Mouse (Mus musculus) megakaryocyte, adult 5-6 weeks (primary cell): ENCODE measurements around the gene Scamp5. TPM values are rescaled to one million over a fixed set of nuclear protein-coding genes. Genes with fewer than 3 reads are reported as not detected.
A peak's percentile ranks its signal among the peaks of the same experiment; 100 is the strongest.

Experiments
- ATAC-seq: 2 replicates; pipeline ENCODE4 v1.8.0; 2016; ENCODE audit warnings: mild to moderate bottlenecking, inconsistent platforms; ENCODE audit not compliant: poor library complexity, severe bottlenecking
- total RNA-seq, 2 experiments: library from RNA; stranded (forward) in 1 of 2; stranded (reverse) in 1 of 2; fragments of 153-499, 151-499 nt in 1 of 2; fragments of 221-1000, 200-1000 nt in 1 of 2; gene quantifications; 2 replicates each; pipeline versions ENCODE4 v1.2.3 to v1.2.4; 2015 to 2017

The Scamp5 gene
- total RNA-seq (2015), result 0.30 and 0.33 TPM in 2 replicates
- total RNA-seq (2017), result 0.04 and 0.28 TPM in 2 replicates

GRCm38 (mm10) chr9:57467896-57468549 lies at the start of gene Scamp5:
Gene Scamp5 (minus strand): TSS chr9:57468060.
- ATAC-seq, result peak; percentile 80

DNA sequence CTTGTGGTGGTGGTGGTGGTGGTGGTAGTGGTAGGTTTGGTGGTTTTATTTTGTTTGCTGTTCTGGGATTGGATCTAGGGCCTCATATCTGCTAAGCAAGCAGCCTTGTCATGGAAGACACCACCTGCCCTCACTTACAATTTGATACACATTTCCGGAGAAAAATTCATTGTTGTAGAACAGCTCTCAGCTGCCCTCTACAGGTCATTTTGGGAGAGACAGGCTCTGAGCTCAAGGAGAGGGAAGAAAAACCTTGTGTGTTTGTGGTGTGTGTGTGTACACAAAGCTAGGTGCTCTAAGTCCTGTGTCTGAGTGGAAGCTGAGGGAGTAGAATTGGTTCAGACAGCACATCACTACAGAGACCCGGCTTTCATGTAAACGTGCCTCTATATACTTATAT lies 49.3 kb upstream of the Scamp5 start:
- ATAC-seq, result peak; percentile 41; the same call in 1 of the 2 replicates

- no peak for ATAC-seq
Observed at GRCm38 (mm10) chr9:57510577-57510976, 42.7 kb upstream of the Scamp5 start.

- ATAC-seq, result peak; percentile 51
Observed at GRCm38 (mm10) chr9:57505700-57506099, 37.8 kb upstream of the Scamp5 start.

DNA sequence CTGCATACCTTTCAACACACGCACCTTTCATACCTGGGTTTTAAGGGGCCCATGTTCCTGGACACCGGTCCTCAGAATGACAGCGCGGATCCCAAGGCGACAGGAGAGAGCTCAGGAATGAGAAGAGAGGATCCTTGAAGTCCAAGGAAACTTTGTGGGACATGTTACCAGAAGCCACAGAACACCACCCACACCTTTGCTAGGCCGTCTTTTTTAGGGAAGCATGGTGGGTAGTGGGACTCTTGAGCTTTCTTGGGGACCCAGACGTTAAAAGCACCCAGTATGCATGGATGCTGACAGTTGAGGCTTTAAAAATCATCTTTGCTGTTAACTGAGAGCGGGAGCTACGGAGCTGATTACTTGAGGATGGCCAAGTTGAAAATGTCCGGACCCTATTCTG lies 37.0 kb upstream of the Scamp5 start:
- ATAC-seq, result no peak

GRCm38 (mm10) chr9:57504381-57504700 lies 36.5 kb upstream of the Scamp5 start:
- ATAC-seq, result peak; percentile 84

GRCm38 (mm10) chr9:57503622-57504380 lies 35.9 kb upstream of the Scamp5 start, which contains the start of gene Rpp25:
Gene Rpp25 (plus strand): TSS chr9:57504026.
- no peak; the same call in 1 of the 2 replicates for ATAC-seq

- no peak for ATAC-seq
Observed at GRCm38 (mm10) chr9:57502911-57503621, 35.2 kb upstream of the Scamp5 start.

- ATAC-seq, result no peak
Observed at GRCm38 (mm10) chr9:57501861-57502260, 34.0 kb upstream of the Scamp5 start.

- no peak for ATAC-seq
Observed at GRCm38 (mm10) chr9:57501452-57501851, 33.6 kb upstream of the Scamp5 start.

- ATAC-seq, result no peak
Observed at GRCm38 (mm10) chr9:57498536-57498935, 30.7 kb upstream of the Scamp5 start.

DNA sequence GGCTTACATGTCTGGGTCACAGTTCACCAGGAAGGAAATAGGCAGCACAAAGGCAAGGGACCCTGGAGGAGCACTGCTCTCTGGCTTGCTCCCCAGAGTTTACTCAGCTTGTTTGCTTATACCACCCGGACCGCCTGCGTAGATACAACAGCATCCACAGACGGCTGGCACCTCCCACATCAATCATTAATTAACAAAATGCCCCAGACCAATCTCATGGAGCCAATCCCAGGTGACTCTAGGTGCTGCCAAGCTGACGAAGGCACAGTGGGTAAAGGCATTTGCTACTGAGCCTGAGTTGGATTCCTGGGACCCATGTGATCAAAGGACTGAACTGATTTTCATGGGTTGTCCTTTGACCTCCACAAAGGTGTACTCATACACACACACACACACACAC lies 29.4 kb upstream of the Scamp5 start:
- ATAC-seq, result no peak

DNA sequence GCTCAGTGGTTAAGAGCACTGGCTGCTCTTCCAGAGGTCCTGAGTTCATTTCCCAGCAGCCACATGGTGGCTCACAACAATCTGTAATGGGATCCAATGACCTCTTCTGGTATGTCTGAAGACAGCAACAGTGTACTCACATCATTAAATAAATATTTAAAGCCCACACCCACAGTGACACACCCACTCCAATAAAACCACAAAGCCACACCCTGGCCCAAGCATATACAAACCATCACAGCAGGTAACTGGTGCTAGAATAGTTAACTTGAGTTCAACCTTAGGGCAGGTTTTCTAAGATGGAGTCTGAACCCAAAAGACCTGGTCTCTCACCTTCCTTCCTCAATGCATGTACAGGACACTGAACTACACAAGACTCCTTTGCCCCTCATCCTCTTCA lies 27.1 kb upstream of the Scamp5 start:
- no peak for ATAC-seq

DNA sequence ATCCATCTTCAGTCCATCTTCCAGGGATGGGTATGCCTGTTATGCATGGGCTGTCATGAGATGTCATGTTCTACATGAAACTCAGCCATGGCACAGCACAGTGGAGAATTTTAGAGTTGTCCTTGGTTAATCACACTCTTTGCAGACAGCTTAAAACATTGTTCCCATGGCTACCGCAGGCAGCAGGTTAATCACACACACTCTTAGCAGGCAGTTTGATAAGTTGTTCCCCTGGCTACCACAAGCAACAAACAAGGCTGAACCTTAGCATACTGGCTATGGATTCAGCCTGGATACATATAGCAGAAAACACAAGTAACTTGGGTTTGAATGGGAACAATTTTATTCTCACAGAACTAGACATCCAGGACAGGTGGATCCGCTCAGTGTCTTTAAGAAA lies 25.7 kb upstream of the Scamp5 start:
- no peak for ATAC-seq

DNA sequence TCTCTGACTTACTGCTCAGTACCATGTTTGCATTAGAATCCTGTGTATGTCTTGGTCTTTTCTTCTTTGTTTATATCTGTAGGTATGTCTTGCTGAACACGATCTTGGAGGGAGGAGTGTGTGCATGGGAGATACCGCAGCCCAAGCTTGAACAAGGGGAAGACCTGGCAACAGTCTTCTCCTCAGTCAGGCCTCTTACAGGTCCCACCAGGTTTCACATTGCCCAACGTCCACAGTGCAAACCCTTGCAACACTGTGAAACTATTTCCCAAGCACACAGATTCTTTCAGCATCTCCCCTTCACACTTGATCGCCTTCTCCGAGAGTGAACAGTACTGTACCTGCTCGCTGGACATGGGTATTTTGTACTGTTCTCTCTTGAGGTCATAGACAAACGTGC lies 19.9 kb upstream of the Scamp5 start:
- ATAC-seq, result peak; percentile 62

DNA sequence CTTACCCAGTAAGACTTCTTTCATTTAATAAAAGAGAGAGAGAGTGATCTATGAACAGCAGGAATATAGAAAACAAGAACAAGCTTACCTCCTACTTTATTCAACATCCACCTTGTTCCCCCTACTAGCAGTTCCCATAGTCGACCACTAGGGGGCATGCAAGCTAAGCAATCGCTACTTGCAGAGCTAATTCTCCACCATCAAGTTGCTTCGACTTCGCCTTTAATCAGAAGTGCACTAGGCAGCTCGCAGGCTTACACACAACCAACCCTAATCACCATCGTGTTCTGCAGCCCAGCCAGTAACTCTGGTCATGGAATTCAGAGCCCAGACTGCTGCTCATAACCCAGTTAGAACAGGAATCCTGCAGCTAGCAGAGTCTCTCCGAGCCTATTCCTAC lies 17.9 kb upstream of the Scamp5 start:
- peak; percentile 81 for ATAC-seq

GRCm38 (mm10) chr9:57468914-57469313 lies 1.1 kb upstream of the Scamp5 start:
- no peak for ATAC-seq

- ATAC-seq, result no peak
Observed at GRCm38 (mm10) chr9:57467271-57467771, 539 bp downstream of the Scamp5 start.

- no peak for ATAC-seq
Observed at GRCm38 (mm10) chr9:57466101-57466500, 1.8 kb downstream of the Scamp5 start.

DNA sequence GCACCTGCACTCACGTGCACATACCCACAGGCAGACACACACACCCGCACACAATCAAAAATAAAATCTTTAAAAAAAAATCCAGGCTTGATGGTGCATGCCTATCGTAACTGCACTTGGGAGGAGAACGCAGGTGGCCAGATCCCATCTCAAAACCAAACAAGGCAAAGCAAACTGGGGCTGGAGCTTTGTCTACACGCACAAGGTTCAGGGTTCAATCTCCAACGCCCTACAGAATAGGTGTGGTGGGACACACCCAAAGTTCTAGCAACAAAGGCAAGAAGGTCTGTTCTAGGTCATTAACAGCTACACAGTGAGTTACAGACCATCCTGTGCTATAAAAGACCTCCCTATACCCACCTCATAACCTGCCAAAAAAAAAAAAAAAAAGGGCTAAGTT lies 5.0 kb downstream of the Scamp5 start:
- ATAC-seq, result no peak

DNA sequence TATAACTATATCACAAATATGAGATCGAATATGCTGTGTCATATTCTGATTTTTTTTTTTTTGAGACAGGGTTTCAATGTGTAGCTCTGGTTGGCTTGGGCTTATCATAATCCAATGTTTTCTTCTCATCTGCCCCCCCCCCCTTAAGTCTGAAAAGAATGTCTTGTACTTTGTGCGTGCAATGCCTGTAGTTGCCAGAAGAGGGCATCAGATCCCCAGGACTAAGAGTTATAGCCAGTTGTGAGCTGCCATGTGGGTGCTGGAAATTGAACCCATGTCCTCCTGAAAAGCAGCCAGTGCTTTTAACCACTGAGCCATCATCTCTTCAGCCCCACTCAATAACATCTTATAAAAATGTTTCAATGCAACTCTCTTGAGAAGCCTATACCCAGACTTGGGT lies 8.2 kb downstream of the Scamp5 start:
- no peak for ATAC-seq

DNA sequence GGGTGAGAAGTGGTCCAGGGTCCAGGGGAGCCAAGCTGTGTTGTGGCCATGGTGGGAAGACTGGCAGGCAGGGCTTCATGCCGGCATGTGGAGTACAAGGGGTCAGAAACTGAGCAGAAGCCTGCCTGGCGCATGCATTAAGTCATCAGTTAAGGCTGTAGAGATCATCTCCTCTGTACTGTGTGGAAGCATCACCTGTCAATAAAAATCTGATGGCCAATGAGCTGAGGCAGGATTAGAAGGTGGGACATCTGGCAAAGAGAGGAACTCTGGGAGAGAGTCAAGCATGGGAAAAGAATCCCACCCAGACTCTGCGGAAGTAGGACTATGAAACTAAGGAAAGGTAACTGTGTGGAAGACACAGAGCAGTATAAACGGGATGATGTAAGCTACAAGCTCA lies 14.3 kb downstream of the Scamp5 start:
- ATAC-seq, result no peak
